Comparison of ENCODE assay signal across 8 mouse cellular contexts in genomic region chr7:121539405-121540275, GRCm38 (mm10).
A peak's percentile ranks its signal among the peaks of the same experiment; 100 is the strongest.
DNase-seq lines count a peak whose midpoint lies in the region; ATAC-seq lines count a peak whose summit lies in the region.

No protein-coding gene starts in this region.

- H3K27me3 ChIP-seq in heart, embryonic 11.5 days (ENCODE audit: control insufficient read depth, insufficient read depth, low read length): no peaks in the 10 kb centered on the region
- no peaks in the 10 kb centered on the region for H3K27me3 ChIP-seq in hindbrain, embryonic 16.5 days (replicated peaks; ENCODE audit: control insufficient read depth, insufficient read depth, low read length)
- H3K27me3 ChIP-seq in neural tube, embryonic 15.5 days (replicated peaks): no peaks in the 10 kb centered on the region

- ATAC-seq in heart, embryonic 11.5 days (replicated peaks; ENCODE audit: insufficient number of reproducible peaks, low FRiP score, low TSS enrichment): no peak
- peak; percentile 83 for ATAC-seq in common myeloid progenitor, adult 5-6 weeks (replicated peaks; ENCODE audit: low read depth, poor library complexity, severe bottlenecking)
- ATAC-seq in hindbrain, embryonic 16.5 days: peak; percentile 97
- ATAC-seq in neural tube, embryonic 15.5 days (ENCODE audit: low FRiP score): peak; percentile 89

- no peak overlapping the region for H3K9ac ChIP-seq in heart, embryonic 11.5 days (ENCODE audit: low read depth, low read length)
- no peak overlapping the region; the same call in 1 of the 2 replicates for H3K9ac ChIP-seq in hindbrain, embryonic 16.5 days (ENCODE audit: low read depth, low read length)
- H3K9ac ChIP-seq in neural tube, embryonic 15.5 days (replicated peaks): no peak overlapping the region

- H3K4me2 ChIP-seq in heart, embryonic 11.5 days: no peak overlapping the region
- H3K4me2 ChIP-seq in hindbrain, embryonic 16.5 days (ENCODE audit: low read length): peak overlapping the region; percentile 44
- H3K4me2 ChIP-seq in neural tube, embryonic 15.5 days: peak overlapping the region; percentile 37

- H3K4me1 ChIP-seq in heart, embryonic 11.5 days (ENCODE audit: control insufficient read depth, insufficient read depth, low read length): no peaks in the 10 kb centered on the region
- H3K4me1 ChIP-seq in hindbrain, embryonic 16.5 days (ENCODE audit: control insufficient read depth, insufficient read depth, low read depth, low read length): peaks cover 9% of the 10 kb centered on the region
- peaks cover 17% of the 10 kb centered on the region for H3K4me1 ChIP-seq in neural tube, embryonic 15.5 days

- peak; percentile 6 to 21 for DNase-seq in heart, postnatal 14 days
- DNase-seq in NIH3T3 (ENCODE audit: low read depth): peak; percentile 29
- DNase-seq in left cerebral cortex, postnatal 25 days (ENCODE audit: low spot score in 2 of 2): peak; percentile 61 to 79
- no peak for DNase-seq in thymus, postnatal 25 days

- intact Hi-C loops in heart, postnatal 14 days (cut with DNase I): no loop called here
- intact Hi-C loops in left cerebral cortex, postnatal 25 days (cut with DNase I): loop anchor here (2.0 to 5.0 kb wide), 3 partner anchors 53 to 377 kb away; partner anchors contain the start of gene Hs3st2

- no peaks in the 10 kb centered on the region for H3K9me3 ChIP-seq in heart, embryonic 11.5 days (replicated peaks; ENCODE audit: control insufficient read depth, low read length)
- peaks cover 5% of the 10 kb centered on the region; the same call in 1 of the 2 replicates for H3K9me3 ChIP-seq in hindbrain, embryonic 16.5 days (ENCODE audit: control insufficient read depth, low read length)
- 0 out of 2 replicates have a peak, but pooled peaks cover 3% of the 10 kb centered on the region for H3K9me3 ChIP-seq in neural tube, embryonic 15.5 days (replicated peaks)

- no peaks in the 10 kb centered on the region for H3K36me3 ChIP-seq in heart, embryonic 11.5 days (ENCODE audit: control insufficient read depth, insufficient read depth, low read length)
- no peaks in the 10 kb centered on the region for H3K36me3 ChIP-seq in hindbrain, embryonic 16.5 days (ENCODE audit: control insufficient read depth, insufficient read depth, low read length)
- H3K36me3 ChIP-seq in neural tube, embryonic 15.5 days: no peaks in the 10 kb centered on the region

- WGBS in heart, embryonic 11.5 days (ENCODE audit: insufficient replicate concordance): 40% methylated on average over 19 of the region's 19 CpGs
- WGBS in hindbrain, embryonic 16.5 days: 35% methylated on average over 19 of the region's 19 CpGs
- 30% methylated on average over 19 of the region's 19 CpGs for WGBS in neural tube, embryonic 15.5 days

- H3K27ac ChIP-seq in heart, embryonic 11.5 days (ENCODE audit: low read depth, low read length): no peak overlapping the region
- peak overlapping the region; percentile 34; the same call in 1 of the 2 replicates for H3K27ac ChIP-seq in hindbrain, embryonic 16.5 days (ENCODE audit: low read depth, low read length)
- H3K27ac ChIP-seq in neural tube, embryonic 15.5 days (replicated peaks): peak overlapping the region; percentile 63

- H3K4me3 ChIP-seq in heart, embryonic 11.5 days (ENCODE audit: low read depth, low read length): no peak overlapping the region
- H3K4me3 ChIP-seq in hindbrain, embryonic 16.5 days (ENCODE audit: low read length): no peak overlapping the region
- H3K4me3 ChIP-seq in neural tube, embryonic 15.5 days (replicated peaks): no peak overlapping the region
